7 mouse cellular contexts compared by ENCODE assay signal in the genomic region with DNA sequence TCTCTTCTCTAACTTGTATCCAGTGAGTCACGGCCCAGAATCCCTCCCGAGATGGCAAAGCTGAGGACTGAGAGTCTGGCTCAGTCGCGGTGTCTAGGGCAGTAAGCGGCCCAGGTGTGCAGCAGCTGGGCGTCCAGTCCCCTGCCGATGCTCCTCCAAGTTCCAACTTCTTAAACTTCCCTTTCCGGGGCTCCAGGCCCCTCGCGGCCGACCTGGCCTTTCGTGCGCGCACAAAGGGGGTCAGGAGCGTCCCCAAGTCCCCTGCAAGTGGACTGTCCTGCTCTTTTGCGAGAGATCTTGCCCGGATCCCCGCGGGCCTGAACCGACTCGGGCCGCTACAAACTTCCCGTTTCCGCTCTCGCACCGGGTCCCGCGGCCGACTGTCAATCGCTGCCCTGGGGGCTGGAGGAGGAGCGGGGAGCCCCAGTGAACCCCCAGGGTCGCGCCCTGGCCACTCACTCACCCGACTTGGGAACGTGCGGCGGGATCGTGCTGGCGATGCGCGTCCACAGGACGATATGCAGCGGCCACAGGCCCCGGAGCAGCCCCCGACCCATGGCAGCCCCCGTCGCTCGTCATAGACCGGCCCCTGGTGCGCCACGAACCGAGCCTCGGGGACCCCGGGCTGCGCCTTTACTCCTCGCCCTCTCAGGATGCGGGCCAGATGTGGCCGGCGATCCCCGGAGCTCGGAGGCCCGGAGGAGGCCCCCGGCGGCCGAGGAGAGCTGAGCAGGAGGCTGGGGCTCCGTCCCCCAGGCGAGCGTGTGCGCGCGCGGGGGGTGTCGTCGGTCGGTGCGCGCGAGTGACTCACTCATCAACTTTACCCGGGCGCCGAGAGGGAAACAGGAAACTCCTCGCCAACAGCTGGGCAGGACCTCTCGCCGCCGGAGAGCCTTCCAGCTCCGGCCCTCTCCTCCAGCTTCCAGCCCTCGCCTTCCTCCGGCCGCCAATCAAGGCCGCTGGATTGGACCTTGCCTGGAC. TPM values are rescaled to one million over a fixed set of nuclear protein-coding genes. Genes with fewer than 3 reads are reported as not detected.
A peak's percentile ranks its signal among the peaks of the same experiment; 100 is the strongest.
DNase-seq lines count a peak whose midpoint lies in the region; ATAC-seq lines count a peak whose summit lies in the region.

A gene (minus strand): TSS at position 880 of the 981 bp plus-strand sequence.

- H3K27ac ChIP-seq in intestine, embryonic 16.5 days (ENCODE audit: low read length): peak within 1 kb of the TSS; percentile 97
- H3K27ac ChIP-seq in limb, embryonic 12.5 days: peak within 1 kb of the TSS; percentile 97
- H3K27ac ChIP-seq in midbrain, embryonic 13.5 days: 0 out of 2 replicates have a peak within 1 kb of the TSS, but pooled peaks have one; percentile 9

- H3K4me2 ChIP-seq in intestine, embryonic 16.5 days (ENCODE audit: low read depth, low read length): peak within 1 kb of the TSS; percentile 84
- peak within 1 kb of the TSS; percentile 64 for H3K4me2 ChIP-seq in limb, embryonic 12.5 days
- peak within 1 kb of the TSS; percentile 95 for H3K4me2 ChIP-seq in midbrain, embryonic 13.5 days (replicated peaks)

- peaks cover 28% of the 10 kb centered on the region for H3K4me1 ChIP-seq in intestine, embryonic 16.5 days (ENCODE audit: control insufficient read depth, insufficient read depth, low read length)
- H3K4me1 ChIP-seq in limb, embryonic 12.5 days (replicated peaks): peaks cover 51% of the 10 kb centered on the region
- H3K4me1 ChIP-seq in midbrain, embryonic 13.5 days (replicated peaks): peaks cover 16% of the 10 kb centered on the region

- H3K9me3 ChIP-seq in intestine, embryonic 16.5 days (ENCODE audit: control insufficient read depth, low read length): no peaks in the 10 kb centered on the region
- H3K9me3 ChIP-seq in limb, embryonic 12.5 days: no peaks in the 10 kb centered on the region
- no peaks in the 10 kb centered on the region for H3K9me3 ChIP-seq in midbrain, embryonic 13.5 days

- peak; percentile 75 for ATAC-seq in granulocyte monocyte progenitor cell, adult 5-6 weeks (replicated peaks; ENCODE audit: poor library complexity, severe bottlenecking)
- peak; percentile 85 for ATAC-seq in intestine, embryonic 16.5 days
- ATAC-seq in limb, embryonic 12.5 days (ENCODE audit: insufficient number of reproducible peaks, insufficient read depth, low FRiP score, low TSS enrichment, low read depth): peak; percentile 75
- ATAC-seq in midbrain, embryonic 13.5 days: peak; percentile 72

- WGBS in intestine, embryonic 16.5 days: under 1% methylated on average over 88 of the region's 90 CpGs
- under 1% methylated on average over 90 of the region's 90 CpGs for WGBS in limb, embryonic 12.5 days
- WGBS in midbrain, embryonic 13.5 days: under 1% methylated on average over 77 of the region's 90 CpGs

- H3K9ac ChIP-seq in intestine, embryonic 16.5 days (ENCODE audit: low read depth, low read length): peak within 1 kb of the TSS; percentile 99
- peak within 1 kb of the TSS; percentile 97 for H3K9ac ChIP-seq in limb, embryonic 12.5 days (replicated peaks)
- H3K9ac ChIP-seq in midbrain, embryonic 13.5 days (replicated peaks): peak within 1 kb of the TSS; percentile 67

- H3K27me3 ChIP-seq in intestine, embryonic 16.5 days (replicated peaks; ENCODE audit: control insufficient read depth, insufficient read depth, low read length): no peaks in the 10 kb centered on the region
- H3K27me3 ChIP-seq in limb, embryonic 12.5 days: no peaks in the 10 kb centered on the region
- H3K27me3 ChIP-seq in midbrain, embryonic 13.5 days: peaks cover 37% of the 10 kb centered on the region

- no peaks in the 10 kb centered on the region for H3K36me3 ChIP-seq in intestine, embryonic 16.5 days (ENCODE audit: control insufficient read depth, insufficient read depth, low read length)
- H3K36me3 ChIP-seq in limb, embryonic 12.5 days: no peaks in the 10 kb centered on the region
- no peaks in the 10 kb centered on the region for H3K36me3 ChIP-seq in midbrain, embryonic 13.5 days

- DNase-seq in adrenal gland, adult 18-20 months (ENCODE audit: low spot score in 2 of 2): peak; percentile 81
- DNase-seq in embryo, embryonic 9.5 days (ENCODE audit: extremely low spot score): peak; percentile 80
- DNase-seq in spleen, adult 12 weeks (ENCODE audit: low spot score): peak; percentile 69

- peak within 1 kb of the TSS; percentile 95 for H3K4me3 ChIP-seq in intestine, embryonic 16.5 days (ENCODE audit: low read length)
- peak within 1 kb of the TSS; percentile 86 for H3K4me3 ChIP-seq in limb, embryonic 12.5 days (replicated peaks)
- H3K4me3 ChIP-seq in midbrain, embryonic 13.5 days (replicated peaks): peak within 1 kb of the TSS; percentile 55

RNA-seq across cellular contexts. Expression of the gene that starts here (rescaled TPM):
- total RNA-seq in adrenal gland, adult 18-20 months (2021): 10 to 100 TPM; 61.3 to 82.4 TPM
- 6.8 and 9.5 TPM in 2 replicates for total RNA-seq in granulocyte monocyte progenitor cell, adult 5-6 weeks (2014; fragmentation: Nextera tagmentation)
- total RNA-seq in granulocyte monocyte progenitor cell, adult 5-6 weeks (2017): 4.3 and 6.5 TPM in 2 replicates
- 23.6 and 26.9 TPM in 2 replicates for polyA plus RNA-seq in intestine, embryonic 16.5 days (2015; fragmentation: Nextera tagmentation; extraction: Ambion mirVana)
- 25.3 and 28.6 TPM in 2 replicates for polyA plus RNA-seq in limb, embryonic 12.5 days (2016; fragmentation: Nextera tagmentation; extraction: Ambion mirVana)
- 6.4 and 7.0 TPM in 2 replicates for polyA plus RNA-seq in midbrain, embryonic 13.5 days (2015; fragmentation: Nextera tagmentation; extraction: Ambion mirVana)

Comparison
In these comparisons a context has a peak if more than half of its experiments do, and no peak if none do; other contexts are left out.
1. Peak in every context shown above with its lines: DNase-seq, ATAC-seq, H3K4me3 ChIP-seq and H3K27ac ChIP-seq.
2. RNA of the gene that starts here (total RNA-seq): 61.3 to 82.4 TPM in adrenal gland, adult 18-20 months; 4.3 to 9.5 TPM in granulocyte monocyte progenitor cell, adult 5-6 weeks; every median in the first group is over 4 times any median in the second.
3. H3K27ac ChIP-seq: peak in every context shown above with its lines; median percentile 97 in intestine, embryonic 16.5 days; 97 in limb, embryonic 12.5 days; 9 in midbrain, embryonic 13.5 days.